Mouse (Mus musculus) liver, postnatal 0 days (tissue): ENCODE measurements at regions not wholly inside any gene's neighbourhood (a gene's known extent, or its start where the extent isn't known, plus 50 kb on each side); places are given as distances from the start of the nearest gene placed in this dataset.
A peak's percentile ranks its signal among the peaks of the same experiment; 100 is the strongest.

Experiments
- CTCF ChIP-seq: sonication (generic); IDR thresholded peaks from 2 replicates; pipeline ENCODE4 v1.5.1; 2016; ENCODE audit warnings: antibody characterized with exemption, low read depth
- EP300 ChIP-seq: IDR thresholded peaks from 2 replicates; pipeline ENCODE4 v1.6.1; 2016; ENCODE audit warnings: antibody characterized with exemption, low read depth, mild to moderate bottlenecking

DNA sequence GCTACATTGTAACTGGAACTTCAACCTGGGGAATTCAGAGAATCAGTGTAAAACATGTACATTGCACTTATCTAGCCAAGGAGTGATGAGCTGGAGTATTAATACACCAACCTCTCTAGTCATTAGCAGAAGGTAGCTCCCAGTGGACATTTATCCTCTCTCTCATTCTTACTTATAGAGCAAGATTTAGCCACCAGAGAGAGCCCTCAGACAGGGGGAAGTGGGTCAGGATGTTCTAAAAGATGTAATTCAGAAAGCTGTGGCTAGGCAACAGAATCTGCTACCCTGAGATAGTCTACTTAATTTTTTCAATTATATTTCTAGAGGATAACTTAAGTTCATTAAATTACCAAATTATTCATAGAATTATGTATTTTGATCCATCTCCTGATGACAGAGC, 3838.1 kb upstream of the Gm7489 start:
- TF ChIP-seq CTCF (peak; percentile 27), EP300 (no peak)
